Mouse (Mus musculus) megakaryocyte, embryonic 14.5 days (primary cell): ENCODE data around the gene Cyp8b1. TPM values are rescaled to one million over a fixed set of nuclear protein-coding genes. Genes with fewer than 3 reads are reported as not detected.

Experiments used
- H3K27me3 ChIP-seq: replicated peaks from 2 replicates; pipeline ENCODE3; 2012; ENCODE audit warnings: inconsistent platforms
- H3K36me3 ChIP-seq: replicated peaks from 2 replicates; pipeline ENCODE3; 2012; ENCODE audit warnings: low read length, inconsistent platforms, mixed read lengths
- H3K4me1 ChIP-seq: 2 replicates; pipeline ENCODE4 v1.6.1; 2012; ENCODE audit warnings: inconsistent platforms
- H3K4me3 ChIP-seq: replicated peaks from 2 replicates; pipeline ENCODE3; 2012; ENCODE audit warnings: moderate library complexity, mild to moderate bottlenecking, inconsistent platforms
- H3K9me3 ChIP-seq: 2 replicates; pipeline ENCODE4 v1.6.1; 2012; ENCODE audit warnings: inconsistent platforms
- FLI1 ChIP-seq: IDR thresholded peaks from 2 replicates; pipeline ENCODE4 v1.6.1; 2012; ENCODE audit warnings: low read length, inconsistent platforms, mixed read lengths
- GATA1 ChIP-seq: IDR thresholded peaks from 3 replicates; pipeline ENCODE4 v1.6.1; 2012; ENCODE audit warnings: mixed read lengths, low read length, inconsistent platforms, borderline replicate concordance
- polyA plus RNA-seq: library from polyadenylated mRNA; stranded (reverse); fragments of >175 nt; gene quantifications from 2 replicates; pipeline ENCODE4 v1.2.3, GENCODE M21; 2012; ENCODE audit warnings: low replicate concordance; ENCODE audit not compliant: insufficient read depth

Cyp8b1 gene
- polyA plus RNA-seq, 1 experiment: not detected

- TF ChIP-seq FLI1 (no peak), GATA1 (no peak)
- Histone ChIP-seq H3K4me1 (peaks cover 79% of the 10 kb centered on the region), H3K9me3 (peaks cover 12% of the 10 kb centered on the region; the same call in 1 of the 2 replicates), H3K27me3 (peaks cover 23% of the 10 kb centered on the region), H3K4me3 (no peak overlapping the region), H3K36me3 (peaks cover 9% of the 10 kb centered on the region)
Measured at GRCm38 (mm10) chr9:121905556-121906185, 10.4 kb downstream of the Cyp8b1 start.

DNA sequence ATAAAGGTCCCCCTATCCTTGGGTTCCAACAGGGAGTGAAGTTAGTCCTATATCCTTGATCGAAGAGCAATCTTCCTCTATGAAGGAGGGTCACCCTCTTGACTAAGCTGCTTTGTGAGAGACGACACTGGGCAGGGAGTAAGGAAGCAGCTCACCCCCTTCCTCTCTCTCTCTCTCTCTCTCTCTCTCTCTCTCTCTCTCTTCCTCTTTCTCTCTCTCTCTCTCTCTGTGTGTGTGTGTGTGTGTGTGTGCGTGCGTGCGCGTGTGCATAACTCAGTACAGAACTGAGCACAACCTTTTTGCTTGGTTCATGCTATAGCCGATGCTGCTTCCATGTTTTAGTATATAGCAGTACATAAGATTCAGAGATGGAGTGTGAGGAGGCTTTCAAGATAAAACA lies 11.2 kb downstream of the Cyp8b1 start:
- peaks cover 24% of the 10 kb centered on the region for H3K27me3 ChIP-seq
- peaks cover 9% of the 10 kb centered on the region for H3K36me3 ChIP-seq
- TF ChIP-seq FLI1 (no peak), GATA1 (no peak)
- H3K4me1 ChIP-seq: peaks cover 79% of the 10 kb centered on the region
- no peak overlapping the region for H3K4me3 ChIP-seq
- peaks cover 12% of the 10 kb centered on the region; the same call in 1 of the 2 replicates for H3K9me3 ChIP-seq

DNA sequence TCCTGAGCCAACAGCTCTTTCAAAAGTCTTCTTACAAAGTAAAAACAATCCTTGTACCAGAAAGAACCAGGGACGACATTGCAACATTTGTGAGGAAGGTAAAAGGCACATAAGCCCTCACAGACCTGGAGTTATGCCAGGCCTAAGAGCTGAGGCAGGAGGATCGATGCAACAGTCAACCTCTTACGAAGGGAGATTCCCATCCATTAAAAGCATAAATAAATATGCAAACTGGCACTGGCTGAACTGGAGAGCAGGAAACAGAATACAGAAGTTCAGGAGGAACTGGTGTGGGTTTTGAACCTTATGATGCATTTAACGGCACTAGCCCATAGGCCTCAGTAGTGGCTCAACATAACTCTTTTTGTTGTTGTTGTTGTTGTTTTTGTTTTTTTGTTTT lies 11.8 kb downstream of the Cyp8b1 start:
- TF ChIP-seq FLI1 (no peak), GATA1 (no peak)
- peaks cover 9% of the 10 kb centered on the region for H3K36me3 ChIP-seq
- peaks cover 12% of the 10 kb centered on the region; the same call in 1 of the 2 replicates for H3K9me3 ChIP-seq
- peaks cover 77% of the 10 kb centered on the region for H3K4me1 ChIP-seq
- H3K4me3 ChIP-seq: no peak overlapping the region
- peaks cover 25% of the 10 kb centered on the region for H3K27me3 ChIP-seq

- H3K4me3 ChIP-seq: no peak overlapping the region
- H3K4me1 ChIP-seq: peaks cover 72% of the 10 kb centered on the region
- H3K27me3 ChIP-seq: peaks cover 26% of the 10 kb centered on the region
- peaks cover 9% of the 10 kb centered on the region; the same call in 1 of the 2 replicates for H3K9me3 ChIP-seq
- H3K36me3 ChIP-seq: peaks cover 4% of the 10 kb centered on the region
- TF ChIP-seq FLI1 (no peak), GATA1 (no peak)
Measured at GRCm38 (mm10) chr9:121903476-121904305, 12.4 kb downstream of the Cyp8b1 start.

DNA sequence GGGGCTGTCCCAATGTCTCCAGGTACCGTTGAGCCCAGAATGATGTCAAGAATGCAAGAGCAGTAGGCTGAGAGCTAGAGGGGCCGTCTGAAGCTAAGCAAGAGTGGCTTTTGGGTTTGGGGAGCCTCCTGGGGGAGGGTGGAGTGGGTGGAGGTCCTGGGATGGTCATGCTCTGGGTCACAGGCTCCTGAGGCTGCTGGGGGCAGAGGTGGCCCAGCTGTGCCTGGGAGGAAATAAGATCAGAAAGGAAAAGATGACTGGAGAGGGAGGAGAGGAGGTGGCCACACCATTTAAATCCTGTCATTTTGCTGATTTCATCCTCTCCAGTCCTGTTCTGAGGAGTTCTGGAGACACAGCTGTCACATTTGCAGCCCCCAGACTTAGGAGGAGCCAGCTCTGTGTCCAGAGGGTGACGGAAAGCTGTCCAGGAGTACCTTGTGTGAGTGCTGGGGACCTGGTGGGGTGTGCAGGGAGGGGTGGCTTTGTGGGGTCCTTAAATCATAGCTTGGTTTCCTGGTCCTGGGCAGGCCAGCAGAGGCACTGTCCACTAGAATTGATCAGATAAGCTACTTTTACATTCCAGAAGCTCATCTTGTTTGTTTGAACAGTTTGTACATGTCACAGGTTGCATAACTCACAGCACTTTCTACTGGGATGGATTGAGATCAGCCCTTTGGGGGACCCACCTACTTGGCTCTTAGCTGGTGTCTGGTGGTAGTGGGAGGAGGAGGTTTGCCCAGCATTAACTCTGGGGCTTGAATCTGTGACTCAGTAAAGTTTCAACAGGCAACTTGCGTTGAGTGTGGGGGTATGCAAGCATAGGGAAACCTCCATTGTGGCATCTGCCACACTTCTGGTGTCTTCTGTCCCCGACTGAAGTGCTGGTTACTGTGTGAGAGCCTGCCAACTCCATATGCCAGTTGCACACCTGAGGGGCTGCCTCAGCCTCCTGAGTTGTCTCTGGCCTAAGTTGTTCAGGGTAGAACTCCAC lies 14.1 kb downstream of the Cyp8b1 start:
- TF ChIP-seq GATA1 (no peak), FLI1 (no peak)
- Histone ChIP-seq H3K9me3 (no peaks in the 10 kb centered on the region), H3K27me3 (peaks cover 27% of the 10 kb centered on the region), H3K4me3 (no peak overlapping the region), H3K4me1 (peaks cover 68% of the 10 kb centered on the region), H3K36me3 (no peaks in the 10 kb centered on the region)

- Histone ChIP-seq H3K36me3 (no peaks in the 10 kb centered on the region), H3K9me3 (no peaks in the 10 kb centered on the region), H3K4me3 (no peak overlapping the region), H3K4me1 (peaks cover 69% of the 10 kb centered on the region), H3K27me3 (peaks cover 27% of the 10 kb centered on the region)
- TF ChIP-seq GATA1: no peak
Measured at GRCm38 (mm10) chr9:121900282-121900855, 15.7 kb downstream of the Cyp8b1 start.

DNA sequence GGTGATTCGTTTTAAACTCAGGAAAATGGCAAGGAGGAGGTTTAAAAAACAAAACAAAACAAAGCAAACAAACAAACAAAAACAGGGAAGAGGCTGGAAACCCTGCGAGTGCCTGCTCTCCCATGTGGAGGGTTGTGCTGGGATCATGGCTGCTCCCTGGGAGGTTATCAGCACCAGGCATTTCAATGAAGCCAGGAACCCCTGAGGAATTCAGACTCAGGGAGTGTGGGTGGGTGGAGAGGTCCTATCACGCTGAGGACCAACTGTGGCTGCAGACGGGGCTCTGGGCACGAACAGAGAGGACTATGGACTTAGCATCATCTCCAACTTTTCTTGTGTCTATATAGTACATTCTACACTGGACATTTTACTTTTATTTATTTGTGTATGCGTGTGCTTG lies 16.8 kb downstream of the Cyp8b1 start:
- peaks cover 30% of the 10 kb centered on the region for H3K27me3 ChIP-seq
- no peaks in the 10 kb centered on the region for H3K9me3 ChIP-seq
- peaks cover 75% of the 10 kb centered on the region for H3K4me1 ChIP-seq
- TF ChIP-seq GATA1: no peak
- no peak for TF ChIP-seq FLI1
- H3K4me3 ChIP-seq: no peak overlapping the region
- H3K36me3 ChIP-seq: no peaks in the 10 kb centered on the region

DNA sequence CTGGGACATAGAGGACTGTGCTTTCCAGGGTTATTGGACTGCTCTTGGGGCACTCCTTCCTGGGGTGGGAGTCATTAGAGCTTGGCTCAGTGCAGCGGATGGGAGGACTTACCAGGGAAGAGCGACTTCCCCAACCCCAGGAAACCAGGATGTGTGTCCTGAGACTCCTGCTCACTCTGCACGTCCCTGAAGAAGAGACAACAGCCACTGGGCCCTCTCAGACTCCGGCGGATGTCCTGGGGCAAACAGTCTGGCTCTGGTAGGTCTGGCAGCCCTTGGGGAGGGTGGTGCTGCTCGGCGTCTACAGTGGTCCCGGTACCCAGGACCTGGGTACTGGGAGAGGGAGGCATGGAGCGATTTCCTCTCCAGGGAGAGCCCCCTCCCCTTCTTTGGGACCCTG lies 17.9 kb downstream of the Cyp8b1 start, which contains the start of gene Ackr2:
TSS of gene Ackr2 (plus strand) at position 111 of the 400 bp plus-strand sequence.
- no peaks in the 10 kb centered on the region for H3K9me3 ChIP-seq
- peaks cover 29% of the 10 kb centered on the region for H3K27me3 ChIP-seq
- no peaks in the 10 kb centered on the region for H3K36me3 ChIP-seq
- no peak for TF ChIP-seq FLI1
- TF ChIP-seq GATA1: no peak
- no peak within 1 kb of the TSS for H3K4me3 ChIP-seq
- H3K4me1 ChIP-seq: peaks cover 82% of the 10 kb centered on the region

GRCm38 (mm10) chr9:121896820-121897219 lies 19.3 kb downstream of the Cyp8b1 start:
- TF ChIP-seq GATA1: no peak
- no peak for TF ChIP-seq FLI1
- Histone ChIP-seq H3K4me1 (peaks cover 85% of the 10 kb centered on the region), H3K4me3 (no peak overlapping the region), H3K9me3 (no peaks in the 10 kb centered on the region), H3K36me3 (no peaks in the 10 kb centered on the region), H3K27me3 (peaks cover 25% of the 10 kb centered on the region)
